Mouse (Mus musculus) cerebellum, adult 11 months (tissue): Measurements from ENCODE around the gene Smpdl3a.

Experiments used
- DNase-seq: peaks from one replicate; pipeline ENCODE4 v3.0.0; 2022

The Smpdl3a gene

GRCm38 (mm10) chr10:57794018-57794417 lies at the start of gene Smpdl3a:
Gene Smpdl3a (plus strand): TSS chr10:57794335.
- no peak for DNase-seq

- no peak for DNase-seq
Observed at GRCm38 (mm10) chr10:57745452-57745851, 48.7 kb upstream of the Smpdl3a start.

- DNase-seq: no peak
Observed at GRCm38 (mm10) chr10:57747127-57747526, 47.0 kb upstream of the Smpdl3a start.

GRCm38 (mm10) chr10:57753343-57753742 lies 40.8 kb upstream of the Smpdl3a start:
- no peak for DNase-seq

GRCm38 (mm10) chr10:57755201-57755736 lies 38.9 kb upstream of the Smpdl3a start:
- no peak for DNase-seq

DNA sequence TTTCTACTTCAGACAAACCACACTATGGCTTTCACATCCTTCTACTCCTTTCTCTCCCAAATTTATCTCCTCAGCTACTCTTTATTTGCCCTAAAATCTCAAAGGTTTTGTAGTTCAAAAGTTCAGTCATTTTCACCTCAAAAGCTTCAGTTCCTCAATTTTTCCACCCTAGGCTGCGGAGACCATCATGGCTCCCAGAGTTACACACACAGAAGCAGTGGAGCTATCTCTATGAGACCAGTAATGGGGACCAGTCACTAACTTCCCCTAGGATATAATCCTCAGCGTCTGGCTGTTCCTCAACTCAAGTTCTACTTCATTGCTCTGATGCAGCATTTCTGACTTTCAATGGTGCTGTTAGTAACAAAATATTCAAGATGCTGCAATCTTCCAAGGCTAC lies 35.1 kb upstream of the Smpdl3a start:
- DNase-seq: no peak

DNA sequence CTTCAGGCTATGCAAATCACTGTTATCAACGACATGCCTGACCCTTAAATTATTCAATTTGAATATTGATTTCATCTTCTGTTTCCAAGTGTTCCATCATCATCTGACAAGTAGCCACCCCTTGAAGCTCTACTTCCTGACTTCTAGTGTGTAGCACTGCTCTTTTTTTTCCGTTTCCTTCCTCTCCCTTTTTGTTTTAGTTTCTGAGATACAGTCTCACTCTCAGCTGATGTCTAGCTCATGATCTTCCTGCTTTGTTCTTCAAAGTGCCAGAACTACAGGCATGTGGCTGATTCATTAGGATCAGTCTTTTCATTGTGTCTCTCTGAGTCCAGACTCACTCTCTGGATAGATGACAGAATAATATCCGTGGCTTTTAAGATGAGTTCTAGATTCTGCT lies 33.4 kb upstream of the Smpdl3a start:
- no peak for DNase-seq

- no peak for DNase-seq
Observed at GRCm38 (mm10) chr10:57763044-57763443, 31.1 kb upstream of the Smpdl3a start.

GRCm38 (mm10) chr10:57783289-57784130 lies 10.6 kb upstream of the Smpdl3a start:
- no peak for DNase-seq

- peak; percentile 46 for DNase-seq
Observed at GRCm38 (mm10) chr10:57784131-57784875, 9.8 kb upstream of the Smpdl3a start.

DNA sequence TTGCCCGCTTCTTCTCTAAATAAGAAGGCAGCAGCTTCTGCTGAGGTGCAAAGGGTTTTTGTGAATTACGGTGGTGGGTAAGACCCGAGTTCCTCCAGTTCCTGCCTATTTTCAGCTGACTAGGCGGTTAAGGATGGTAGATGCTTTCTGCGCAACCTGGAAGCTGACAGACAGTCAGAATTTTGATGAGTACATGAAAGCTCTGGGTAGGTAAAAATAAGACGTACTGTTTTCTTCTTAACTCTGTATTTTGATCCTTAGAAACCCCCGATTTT lies 9.3 kb upstream of the Smpdl3a start, which contains the start of gene Fabp7:
Fabp7 (plus strand) TSS at position 6 of the 275 bp plus-strand sequence.
- no peak for DNase-seq

DNA sequence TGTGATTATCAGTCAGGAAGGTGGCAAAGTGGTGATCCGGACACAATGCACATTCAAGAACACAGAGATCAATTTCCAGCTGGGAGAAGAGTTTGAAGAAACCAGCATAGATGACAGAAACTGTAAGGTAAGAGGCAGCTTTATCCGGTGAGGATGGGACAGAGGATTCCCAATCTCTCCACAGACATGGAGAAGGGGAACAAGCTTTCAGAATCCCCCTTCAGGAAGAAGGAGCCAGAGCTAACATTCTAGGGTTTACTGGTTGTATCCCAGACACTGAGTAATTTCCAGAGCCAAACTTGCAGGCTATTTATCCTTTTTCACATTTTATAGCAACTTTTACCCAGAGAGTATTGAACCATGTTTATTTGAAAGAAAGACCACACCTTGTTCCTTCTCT lies 8.6 kb upstream of the Smpdl3a start:
- DNase-seq: no peak

DNA sequence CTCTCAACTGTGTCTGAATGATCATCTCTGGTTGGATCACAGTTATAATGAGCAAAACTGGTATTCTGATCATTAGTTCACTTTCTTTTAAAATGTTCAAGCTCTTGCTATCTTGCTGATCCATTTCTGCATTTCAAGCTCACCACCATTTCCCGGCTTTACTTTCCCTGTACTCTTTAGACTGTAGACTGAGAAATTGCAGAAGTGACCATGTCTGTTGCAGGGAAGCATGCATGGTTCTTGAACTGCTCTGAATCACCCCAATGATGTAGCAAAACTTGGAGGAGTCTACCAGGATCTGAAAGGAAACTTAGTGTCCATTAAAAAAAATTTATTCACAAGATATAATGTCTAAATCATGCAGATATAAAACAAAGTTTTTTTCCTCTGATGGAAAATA lies 1.2 kb upstream of the Smpdl3a start:
- DNase-seq: no peak

DNA sequence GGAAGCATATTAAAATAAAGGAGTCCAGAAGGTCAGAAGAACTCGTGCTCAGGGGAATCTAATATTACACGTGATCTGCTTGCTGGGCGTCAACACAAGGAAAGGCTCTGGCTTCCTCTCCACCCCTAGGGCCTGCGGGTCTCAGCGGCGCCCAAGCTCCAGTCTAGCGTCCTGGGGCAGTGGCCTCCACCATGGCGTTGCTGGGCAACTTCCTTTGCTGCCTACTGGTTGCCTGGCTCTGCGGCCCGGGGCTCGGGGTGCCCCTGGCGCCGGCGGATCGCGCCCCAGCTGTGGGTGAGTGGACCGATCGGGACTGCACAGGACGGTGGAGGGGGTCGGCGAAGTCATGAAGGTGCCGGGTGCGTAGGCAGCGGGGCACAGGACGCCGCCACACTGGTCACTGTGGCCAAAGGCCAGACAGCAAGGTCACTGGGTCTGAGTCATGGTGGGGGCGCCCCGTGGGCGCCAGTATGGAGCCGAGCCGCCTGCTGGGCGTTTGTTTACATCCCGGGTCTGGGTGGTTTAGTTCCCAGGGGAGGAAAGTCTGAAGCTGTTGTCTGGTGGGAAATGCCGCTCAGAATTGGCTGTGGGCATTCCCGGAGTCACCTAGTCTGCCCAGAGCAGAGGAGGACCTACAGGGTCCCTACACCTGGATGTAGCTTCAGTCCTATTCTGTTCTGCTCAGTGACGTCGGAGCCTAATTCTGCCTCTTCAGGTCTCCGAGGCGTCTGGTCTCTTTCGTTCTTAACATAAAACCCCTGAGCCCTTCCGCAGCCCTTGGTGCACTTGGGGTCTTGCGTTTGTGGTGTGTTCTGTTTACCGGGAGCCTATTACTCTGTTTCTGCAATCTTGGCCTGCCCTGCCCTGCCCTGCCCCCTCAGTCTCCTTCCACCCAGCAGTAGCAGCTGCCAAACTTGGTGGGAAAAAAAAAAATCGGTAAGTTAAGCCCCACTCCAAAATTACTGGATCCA lies 641 bp downstream of the Smpdl3a start:
- peak; percentile 19 for DNase-seq

DNA sequence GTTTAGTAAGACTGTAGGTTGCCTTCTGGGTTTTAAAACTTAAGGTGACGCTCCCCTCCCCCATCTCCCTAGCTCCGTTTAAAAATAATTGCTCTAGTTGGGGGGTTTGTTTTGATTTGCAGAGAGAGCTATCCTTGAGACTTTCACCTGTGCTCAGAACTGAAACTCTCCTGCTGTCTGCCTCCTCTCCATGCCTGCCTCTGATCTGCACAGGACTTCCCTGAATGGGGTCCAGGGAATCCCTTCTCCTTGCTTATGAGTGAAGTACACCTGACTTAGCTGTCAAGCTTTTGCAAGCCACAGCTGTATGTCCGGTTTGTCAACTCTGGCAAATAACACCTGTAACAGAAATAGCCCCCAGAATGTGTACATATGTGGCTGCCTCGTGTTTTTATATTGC lies 1.4 kb downstream of the Smpdl3a start:
- DNase-seq: no peak

- peak; percentile 2 for DNase-seq
Observed at GRCm38 (mm10) chr10:57796057-57796456, 1.9 kb downstream of the Smpdl3a start.

GRCm38 (mm10) chr10:57799486-57799885 lies 5.4 kb downstream of the Smpdl3a start:
- DNase-seq: no peak

- DNase-seq: no peak
Observed at GRCm38 (mm10) chr10:57807754-57808153, 13.6 kb downstream of the Smpdl3a start.

GRCm38 (mm10) chr10:57812161-57812856 lies 18.2 kb downstream of the Smpdl3a start:
- DNase-seq: no peak

GRCm38 (mm10) chr10:57814295-57814694 lies 20.2 kb downstream of the Smpdl3a start:
- no peak for DNase-seq

- no peak for DNase-seq
Observed at GRCm38 (mm10) chr10:57815869-57816268, 21.7 kb downstream of the Smpdl3a start.

- no peak for DNase-seq
Observed at GRCm38 (mm10) chr10:57819209-57819608, 25.1 kb downstream of the Smpdl3a start.
